Mouse (Mus musculus) T-cell, adult 2 months (primary cell): ENCODE data around the gene Pcyt1b.

Experiments used
- DNase-seq: peaks from one replicate; pipeline ENCODE4 v3.0.0; 2022; ENCODE audit warnings: low spot score

The Pcyt1b gene

GRCm38 (mm10) chrX:93654218-93655002 is at the start of gene Pcyt1b:
Pcyt1b (plus strand) TSS chrX:93654863.
- no peak for DNase-seq

- DNase-seq: no peak
Measured at GRCm38 (mm10) chrX:93630256-93630655, 24.4 kb upstream of the Pcyt1b start.

- DNase-seq: peak; percentile 60
Measured at GRCm38 (mm10) chrX:93631657-93632449, 22.8 kb upstream of the Pcyt1b start, which contains the start of gene Pola1. Pola1 (minus strand) TSS chrX:93632155.

GRCm38 (mm10) chrX:93634861-93635375 is 19.7 kb upstream of the Pcyt1b start:
- DNase-seq: no peak

GRCm38 (mm10) chrX:93643600-93643999 is 11.1 kb upstream of the Pcyt1b start:
- no peak for DNase-seq

- DNase-seq: no peak
Measured at GRCm38 (mm10) chrX:93644022-93644421, 10.6 kb upstream of the Pcyt1b start.

- DNase-seq: no peak
Measured at GRCm38 (mm10) chrX:93650738-93651137, 3.9 kb upstream of the Pcyt1b start.

GRCm38 (mm10) chrX:93655153-93655552 is 490 bp downstream of the Pcyt1b start:
- DNase-seq: no peak

GRCm38 (mm10) chrX:93663919-93664586 is 9.4 kb downstream of the Pcyt1b start:
- DNase-seq: no peak

- DNase-seq: no peak
Measured at GRCm38 (mm10) chrX:93664787-93665186, 10.1 kb downstream of the Pcyt1b start.

- no peak for DNase-seq
Measured at GRCm38 (mm10) chrX:93674432-93674831, 19.8 kb downstream of the Pcyt1b start.

- DNase-seq: peak; percentile 48
Measured at GRCm38 (mm10) chrX:93674836-93675795, 20.5 kb downstream of the Pcyt1b start.

- no peak for DNase-seq
Measured at GRCm38 (mm10) chrX:93676228-93676627, 21.6 kb downstream of the Pcyt1b start.

GRCm38 (mm10) chrX:93689287-93689686 is 34.6 kb downstream of the Pcyt1b start:
- no peak for DNase-seq

- DNase-seq: no peak
Measured at GRCm38 (mm10) chrX:93690672-93691071, 36.0 kb downstream of the Pcyt1b start.

GRCm38 (mm10) chrX:93697596-93697995 is 42.9 kb downstream of the Pcyt1b start:
- DNase-seq: no peak

GRCm38 (mm10) chrX:93700528-93701225 is 46.0 kb downstream of the Pcyt1b start:
- peak; percentile 14 for DNase-seq

GRCm38 (mm10) chrX:93712566-93712965 is 57.9 kb downstream of the Pcyt1b start:
- DNase-seq: no peak

GRCm38 (mm10) chrX:93729529-93729928 is 74.9 kb downstream of the Pcyt1b start:
- no peak for DNase-seq

- DNase-seq: no peak
Measured at GRCm38 (mm10) chrX:93730854-93731253, 76.2 kb downstream of the Pcyt1b start.
